Mouse (Mus musculus): ENCODE measurements at regions not wholly inside any gene's neighbourhood (a gene's known extent, or its start where the extent isn't known, plus 50 kb on each side); places are given as distances from the start of the nearest gene placed in this dataset.

DNA sequence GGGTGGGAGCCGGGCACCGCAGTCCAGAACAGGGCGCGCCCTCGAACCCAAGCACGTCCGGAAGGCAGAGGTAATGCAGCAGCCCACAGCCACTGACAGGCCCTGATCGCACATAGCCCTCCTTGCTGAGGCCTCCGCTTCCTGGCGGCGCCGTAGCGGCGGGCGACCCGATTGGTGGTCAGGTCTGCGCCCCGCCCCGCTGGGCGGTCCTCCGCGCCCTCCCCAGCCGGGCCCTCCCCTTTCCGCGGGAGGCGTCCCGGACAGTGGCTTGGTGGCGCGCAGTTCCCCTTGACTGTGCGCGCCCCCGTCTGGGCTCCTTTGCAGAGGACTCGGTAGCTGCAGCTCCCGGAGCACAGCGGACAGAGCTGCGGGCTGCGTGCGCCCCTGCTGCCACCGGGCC lies 375.5 kb upstream of the Asap2 start:
- peak; percentile 71 for DNase-seq
